Mouse (Mus musculus) layer of hippocampus, postnatal 14 days (tissue): ENCODE results near the gene Taok3. TPM values are rescaled to one million over a fixed set of nuclear protein-coding genes. Genes with fewer than 3 reads are reported as not detected.

Experiments used
- DNase-seq, 2 experiments: peaks; one replicate each; pipeline ENCODE4 v3.0.0; 2021 to 2022; ENCODE audit warnings: low spot score in 2 of 2, mixed read lengths in 1 of 2
- total RNA-seq, 2 experiments: library from RNA; stranded (reverse); gene quantifications; 2 replicates each; pipeline ENCODE4 v1.2.3; 2021

The Taok3 gene
- total RNA-seq, 2 experiments from 2014 or later, result 58.2 to 58.9 TPM

DNA sequence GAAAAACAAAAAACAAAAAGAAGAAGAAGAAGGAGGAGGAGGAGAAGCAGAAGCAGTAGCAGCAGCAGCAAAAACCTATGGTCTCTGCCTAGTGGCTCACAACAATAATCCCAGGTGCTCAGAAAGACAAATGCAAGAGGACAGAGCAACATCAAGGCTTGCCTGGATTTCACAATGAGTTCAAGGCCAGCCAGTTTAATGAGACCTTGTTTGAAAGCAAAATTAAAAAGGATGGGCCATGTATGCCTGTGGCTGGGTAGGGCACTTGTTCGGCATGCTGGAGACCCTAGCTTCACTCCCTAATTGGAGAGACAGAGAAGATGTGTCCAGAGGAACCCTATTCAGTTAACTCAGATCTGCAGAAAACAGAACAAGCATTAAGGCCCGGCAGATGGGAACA is 2.7 kb upstream of the Taok3 start:
- no peak for DNase-seq

DNA sequence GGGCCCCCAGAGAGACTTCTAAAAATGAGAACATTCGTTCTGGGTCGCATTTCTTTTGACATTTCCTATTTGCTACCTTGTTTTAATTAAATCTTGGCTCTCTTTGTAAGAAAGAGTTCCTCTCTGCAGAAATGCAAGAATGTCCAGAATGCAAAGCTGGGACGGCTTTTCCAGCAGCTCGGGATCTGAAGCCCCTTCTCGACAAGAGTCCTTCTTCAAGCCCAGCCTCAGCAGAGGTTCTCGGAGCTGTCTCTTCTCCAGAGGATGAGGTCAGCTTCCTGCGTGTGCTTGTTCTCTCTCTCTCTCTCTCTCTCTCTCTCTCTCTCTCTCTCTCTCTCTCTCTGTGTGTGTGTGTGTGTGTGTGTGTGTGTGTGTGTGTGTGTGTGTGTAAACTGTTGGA is 2.2 kb upstream of the Taok3 start:
- no peak for DNase-seq

DNA sequence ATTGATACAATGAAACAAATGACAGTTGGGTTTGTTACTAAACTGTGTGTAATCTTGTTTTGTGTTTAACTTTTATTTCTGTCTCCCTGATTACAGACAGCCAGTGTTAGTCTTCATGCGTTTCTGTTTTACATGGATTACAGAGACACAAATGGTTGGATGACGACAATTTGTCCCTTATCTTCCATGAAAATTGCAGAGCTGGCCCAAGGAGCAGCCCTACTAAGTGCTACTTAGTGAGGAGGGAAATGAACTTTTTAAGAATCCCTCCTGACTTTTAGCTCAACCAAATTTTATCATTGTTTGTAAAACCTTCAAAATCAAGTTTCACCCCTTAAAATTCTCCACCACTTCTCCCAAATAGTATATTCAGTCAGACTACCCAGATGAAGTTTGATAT is 1.7 kb upstream of the Taok3 start:
- DNase-seq, result no peak

DNA sequence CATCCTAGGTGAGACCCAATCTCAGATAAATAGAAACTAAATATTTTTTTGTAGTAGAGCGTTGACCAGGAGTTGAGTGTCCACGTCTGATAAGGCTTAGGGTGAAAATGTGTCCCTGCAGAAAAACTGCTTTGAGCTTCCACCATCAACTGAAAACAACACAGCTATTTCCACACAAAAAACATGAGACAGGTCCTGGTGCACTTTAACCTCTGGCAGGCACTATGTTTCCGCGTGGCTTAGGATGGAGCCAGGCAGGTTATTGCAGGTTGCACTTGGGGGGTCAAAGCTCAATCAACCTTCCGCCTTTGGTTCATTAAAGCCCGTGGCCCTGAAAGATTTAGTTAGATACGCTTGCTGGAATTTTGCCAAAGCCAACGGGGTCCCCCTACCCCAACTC is 1.1 kb upstream of the Taok3 start:
- no peak for DNase-seq

DNA sequence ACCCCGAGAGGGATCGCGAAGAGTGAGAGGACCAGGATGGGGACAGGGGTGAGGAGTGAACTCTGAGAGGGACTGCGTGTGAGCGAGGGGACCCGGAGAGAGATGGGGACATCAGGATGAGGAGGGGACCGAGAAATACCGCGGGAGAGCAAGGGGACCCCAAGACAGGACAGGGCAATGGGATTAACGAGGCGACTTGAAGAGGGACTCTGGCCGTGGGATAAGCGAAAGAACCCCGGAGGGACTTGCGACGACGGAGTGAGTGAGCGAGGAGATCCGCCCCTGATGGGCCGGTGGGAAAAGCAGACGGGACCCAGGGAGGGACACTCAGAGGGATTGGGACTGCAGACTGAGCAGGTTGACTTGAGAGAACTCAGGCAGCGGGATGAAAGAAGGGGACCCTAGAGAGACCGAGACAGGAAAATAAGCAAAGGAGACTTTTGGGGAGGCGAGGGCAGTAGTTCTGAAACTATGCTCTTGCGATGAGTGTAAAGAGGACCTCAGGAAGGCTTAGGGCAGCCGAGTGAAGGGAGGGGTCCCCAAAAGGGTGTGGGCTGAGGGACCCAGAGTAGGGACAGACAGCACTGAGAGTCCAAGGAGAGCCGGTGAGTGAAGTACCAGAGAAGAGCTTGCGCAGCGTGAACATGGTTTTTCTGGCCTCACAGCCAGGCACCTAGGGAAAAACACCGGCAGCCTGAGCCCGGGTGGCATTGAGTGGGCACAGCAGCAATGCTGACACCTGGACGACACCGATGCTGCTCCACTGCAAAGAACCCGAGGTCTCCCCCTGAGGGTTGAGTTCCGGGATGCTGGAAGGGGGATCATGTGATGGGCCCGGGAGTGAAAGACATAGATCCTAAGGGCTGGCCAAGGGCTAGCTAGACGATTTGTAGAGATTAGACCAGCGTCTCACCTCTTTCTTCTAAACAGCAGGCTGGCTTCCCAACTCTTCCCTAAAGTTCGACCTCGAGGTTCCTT is 849 bp downstream of the Taok3 start:
- no peak for DNase-seq

DNA sequence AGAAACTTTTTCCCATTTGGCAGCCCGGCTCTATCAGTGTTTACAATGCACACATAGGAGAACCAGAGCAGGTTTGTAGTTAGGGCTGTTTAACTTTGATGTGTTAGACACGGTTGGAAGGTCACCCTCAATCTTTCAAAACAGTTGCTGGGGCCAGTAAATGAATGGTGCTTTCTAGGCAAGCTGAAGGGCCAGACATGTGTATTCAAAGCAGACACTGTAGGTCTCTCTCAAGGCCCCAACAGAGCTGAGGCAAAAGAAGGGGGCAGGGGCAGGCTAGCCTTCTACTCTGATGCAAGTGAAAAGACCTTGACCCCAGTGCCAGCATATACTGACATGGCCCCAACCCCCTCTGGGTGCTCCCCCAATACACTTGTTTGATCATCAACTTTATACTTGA is 1.7 kb downstream of the Taok3 start:
- DNase-seq, result no peak

DNA sequence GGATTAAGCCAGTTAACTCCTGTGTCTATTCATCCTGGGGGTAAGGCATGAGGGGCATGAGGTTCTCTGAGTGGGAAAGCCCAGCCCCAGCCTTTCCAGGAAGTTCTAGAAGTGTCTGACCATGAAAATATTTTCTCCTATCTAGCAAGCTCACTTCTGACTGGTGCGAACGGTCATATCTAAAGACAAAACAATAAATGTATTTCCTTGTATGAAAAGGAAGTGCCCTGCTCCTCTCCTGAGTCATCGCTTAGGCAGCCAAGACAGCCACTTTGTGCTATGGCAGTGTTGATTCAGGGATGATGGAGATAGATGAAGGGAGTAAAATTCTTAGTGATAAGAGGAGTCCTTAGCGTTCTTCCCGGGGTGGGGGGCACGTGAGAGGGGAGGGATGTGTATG is 3.2 kb downstream of the Taok3 start:
- no peak for DNase-seq

DNA sequence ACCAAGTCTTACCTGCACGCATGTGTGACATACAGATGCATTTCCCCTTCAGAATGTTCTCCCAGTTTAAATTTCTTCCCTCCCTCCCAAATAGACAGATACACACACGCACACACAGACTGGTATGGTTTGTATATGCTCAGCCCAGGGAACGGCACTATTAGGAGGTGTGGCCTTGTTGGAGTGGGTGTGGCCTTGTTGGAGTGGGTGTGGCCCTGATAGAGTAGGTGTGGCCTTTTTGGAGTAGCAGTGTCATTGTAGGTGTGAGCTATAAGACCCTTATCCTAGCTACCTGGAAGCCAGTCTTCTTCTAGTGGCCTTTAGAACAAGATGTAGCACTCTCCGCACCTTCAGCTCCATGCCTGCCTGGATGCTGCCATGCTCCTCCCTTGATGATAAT is 3.9 kb downstream of the Taok3 start:
- DNase-seq, result no peak

DNA sequence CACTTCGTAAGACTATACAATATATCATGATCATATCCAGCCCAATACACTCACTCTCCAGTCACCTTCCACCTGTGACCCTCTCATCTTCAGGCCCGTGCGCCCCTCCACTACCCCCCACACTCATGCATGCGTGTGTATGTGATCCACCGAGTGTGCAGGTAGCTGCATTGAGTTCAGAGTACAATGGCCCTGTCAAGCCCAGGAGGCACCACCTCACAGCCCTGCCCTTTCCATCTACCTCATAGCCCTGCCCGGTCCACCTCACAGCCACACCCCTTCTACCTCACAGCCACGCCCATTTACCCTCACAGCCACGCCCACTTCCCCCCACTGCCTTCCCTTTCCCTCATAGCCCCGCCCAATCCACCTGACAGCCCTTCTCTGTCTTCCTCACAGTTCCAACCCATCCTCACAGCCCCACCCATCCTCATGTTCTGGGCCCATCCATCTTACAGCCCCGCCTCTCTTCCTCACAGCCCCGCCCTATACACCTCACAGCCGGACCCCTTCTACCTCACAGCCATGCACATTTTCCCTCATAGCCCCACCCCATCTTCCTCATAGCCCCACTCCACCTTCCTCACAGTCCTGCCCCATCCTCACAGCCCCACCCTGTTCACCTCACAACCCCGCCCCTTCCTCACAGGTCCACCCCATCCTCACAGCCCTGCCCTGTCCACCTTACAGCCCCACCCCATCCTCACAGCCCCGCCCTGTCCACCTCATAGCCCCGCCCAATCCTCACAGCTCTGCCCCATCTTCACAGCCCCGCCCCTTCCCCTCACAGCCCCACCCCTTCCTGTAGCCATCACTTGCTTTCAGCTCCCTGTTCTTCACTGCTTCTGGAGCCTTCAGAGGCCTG is 5.8 kb downstream of the Taok3 start:
- DNase-seq, result no peak

DNA sequence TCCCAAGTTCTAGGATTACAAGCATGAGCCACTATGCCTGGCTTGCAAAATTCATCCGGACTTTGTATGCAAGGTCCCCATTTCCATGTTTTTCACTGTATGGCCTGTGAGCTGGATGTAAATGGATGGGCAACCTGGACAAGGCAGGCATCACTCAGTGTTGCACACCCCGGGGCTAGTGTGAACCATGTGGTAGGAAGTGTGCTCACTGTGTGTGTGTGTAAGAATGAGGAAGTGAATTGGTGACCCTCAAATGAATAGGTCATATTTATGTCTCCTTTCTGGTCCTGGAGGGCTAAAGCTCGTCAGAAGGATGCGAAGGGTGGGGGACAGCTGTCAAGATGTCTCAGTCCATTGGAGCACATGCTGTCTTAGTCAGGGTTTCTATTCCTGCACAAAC is 7.1 kb downstream of the Taok3 start:
- no peak for DNase-seq

DNA sequence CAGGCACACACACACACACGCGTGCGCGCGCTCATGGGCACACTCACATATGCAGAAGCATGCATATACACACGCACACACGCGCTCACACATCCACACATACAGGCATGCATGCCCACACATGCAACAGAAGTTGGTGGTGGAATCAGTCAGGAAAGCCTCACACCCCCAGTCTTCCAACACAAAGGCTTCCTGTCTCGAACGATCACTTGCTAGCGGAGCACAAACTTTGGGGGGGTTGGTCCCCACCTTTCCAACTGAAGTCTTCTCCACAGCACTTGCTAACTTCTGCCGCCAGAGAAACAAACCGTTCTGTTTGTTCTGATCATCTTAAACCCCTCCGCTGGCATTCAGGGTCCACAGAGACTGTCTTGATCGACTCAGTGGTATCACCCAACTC is 10.8 kb downstream of the Taok3 start:
- no peak for DNase-seq

DNA sequence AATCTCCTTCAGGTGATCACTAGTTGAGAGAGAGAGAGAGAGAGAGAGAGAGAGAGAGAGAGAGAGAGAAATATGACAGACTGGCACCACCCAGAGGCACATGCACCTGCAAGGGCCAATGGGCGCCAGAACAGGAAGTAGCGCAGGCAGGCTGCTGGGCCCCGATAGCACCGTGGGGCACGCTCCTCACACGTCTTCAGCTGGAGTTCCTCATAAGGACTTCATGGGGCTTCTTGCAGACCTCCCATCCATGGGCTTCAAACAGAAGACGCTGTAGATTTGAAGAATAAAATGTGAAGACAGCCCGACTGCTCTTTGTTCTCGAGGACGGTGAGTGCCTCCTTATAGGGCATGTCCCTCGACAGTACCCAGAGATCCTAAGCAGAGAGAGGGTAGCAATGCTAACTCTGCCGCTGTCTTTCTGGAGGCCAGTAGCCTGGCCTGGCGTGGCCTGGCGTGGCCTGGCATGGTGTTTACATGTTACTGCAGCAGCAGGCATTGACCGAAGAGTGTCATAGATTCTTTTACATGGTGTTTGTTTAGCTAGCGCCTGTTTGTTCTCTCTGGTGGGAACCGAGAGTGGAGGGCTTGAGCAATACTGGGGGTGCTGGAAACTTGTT is 13.6 kb downstream of the Taok3 start:
- DNase-seq, result no peak

DNA sequence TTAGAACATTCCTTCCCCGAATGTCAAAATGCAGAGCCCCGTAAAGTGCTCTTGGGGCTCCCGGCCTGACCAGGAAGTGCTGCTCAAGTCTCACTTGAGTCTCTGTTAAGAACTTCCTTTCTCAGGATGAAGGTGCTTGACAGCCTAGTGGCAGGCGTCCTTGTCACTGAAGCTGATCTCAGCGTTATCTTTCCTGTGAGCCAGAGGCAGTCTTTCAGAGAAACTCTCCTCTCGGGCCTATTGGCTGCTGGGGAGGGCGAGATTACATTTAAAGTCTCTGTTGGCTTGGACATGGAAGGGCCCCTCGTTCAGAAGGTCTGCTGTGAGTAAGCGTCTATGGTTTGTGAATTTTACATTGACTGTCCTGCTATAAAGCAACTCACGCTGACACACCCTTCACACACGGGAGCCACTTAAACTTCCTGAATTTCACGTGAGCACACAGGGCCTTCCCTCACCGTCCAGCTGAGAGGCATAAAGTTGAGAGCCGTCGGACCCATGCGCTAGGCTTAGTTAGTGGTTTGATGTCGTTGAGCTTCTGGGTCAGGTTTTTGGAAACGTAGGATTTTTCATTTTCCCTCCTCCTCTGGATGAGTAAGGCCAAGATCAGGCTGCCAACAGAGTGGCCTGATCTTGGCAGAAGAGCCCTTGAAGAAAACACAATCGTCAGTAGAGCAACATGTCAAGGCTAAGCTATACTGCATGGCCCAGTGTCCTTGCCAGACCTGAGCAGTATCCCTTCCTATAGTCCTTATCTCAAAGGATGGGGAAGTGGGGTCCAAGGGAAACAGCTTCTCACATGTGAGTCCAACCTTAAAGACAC is 14.3 kb downstream of the Taok3 start:
- DNase-seq, result no peak

DNA sequence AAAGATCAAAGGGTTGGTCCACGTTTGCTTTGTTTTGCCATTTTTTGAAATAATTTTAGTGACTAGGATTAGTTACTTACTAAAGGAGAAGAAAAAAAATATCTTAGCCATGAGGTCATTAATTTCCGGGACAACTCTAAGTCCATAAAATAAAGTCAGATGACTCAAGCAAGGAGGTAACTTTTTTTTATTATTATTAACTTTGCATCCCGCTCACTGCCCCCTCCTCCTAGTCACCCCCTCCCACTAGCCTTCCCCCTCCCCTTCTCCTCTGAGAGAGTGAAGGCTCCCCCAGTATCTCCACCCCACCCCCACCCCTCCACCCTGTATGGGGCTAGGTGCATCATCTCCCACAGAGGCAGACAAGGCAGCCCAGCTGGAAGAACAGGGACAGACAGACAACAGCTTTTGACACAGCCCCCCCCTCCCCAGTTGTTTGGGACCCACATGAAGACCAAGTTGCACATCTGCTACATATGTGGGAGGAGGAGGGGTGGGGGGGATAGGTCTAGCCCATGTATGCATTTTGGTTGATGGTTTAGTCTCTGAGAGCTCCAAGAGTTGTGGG is 15.0 kb downstream of the Taok3 start:
- DNase-seq, result no peak

DNA sequence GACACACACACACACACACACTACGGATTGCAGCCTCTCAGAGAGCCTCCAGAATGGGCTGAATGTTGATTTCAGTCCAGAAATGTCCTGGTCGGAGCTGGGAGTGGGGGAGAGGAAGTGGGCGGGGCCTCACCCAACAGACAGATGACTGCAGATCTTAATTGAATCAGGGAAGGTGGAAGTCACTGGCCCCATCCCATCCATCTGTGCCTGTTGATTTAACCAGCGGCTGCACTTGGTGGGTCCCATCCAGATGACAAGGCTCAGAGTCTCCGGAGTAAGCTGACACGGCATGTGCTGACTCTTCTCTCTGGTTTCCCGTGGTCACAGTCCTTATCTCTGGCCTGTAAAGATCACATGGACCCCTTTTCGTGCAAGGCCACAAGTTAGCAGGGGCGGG is 15.9 kb downstream of the Taok3 start:
- no peak for DNase-seq

DNA sequence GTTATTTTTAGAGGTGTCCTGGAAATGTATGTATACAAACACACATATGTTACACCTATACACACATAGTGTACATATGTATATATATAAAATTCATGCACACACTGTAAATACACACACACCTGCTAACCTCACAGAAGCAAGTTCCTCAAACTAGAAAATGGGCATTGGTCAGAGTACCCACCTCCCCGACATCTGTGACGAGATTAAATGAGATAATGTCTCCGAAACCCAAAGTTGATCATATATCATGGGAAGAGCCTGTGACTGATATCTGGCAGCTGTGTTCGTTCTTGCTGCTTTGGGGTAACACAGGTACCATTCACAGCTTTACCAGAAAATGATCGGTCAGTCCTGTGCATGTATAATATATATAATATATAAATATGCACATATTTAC is 16.6 kb downstream of the Taok3 start:
- no peak for DNase-seq

DNA sequence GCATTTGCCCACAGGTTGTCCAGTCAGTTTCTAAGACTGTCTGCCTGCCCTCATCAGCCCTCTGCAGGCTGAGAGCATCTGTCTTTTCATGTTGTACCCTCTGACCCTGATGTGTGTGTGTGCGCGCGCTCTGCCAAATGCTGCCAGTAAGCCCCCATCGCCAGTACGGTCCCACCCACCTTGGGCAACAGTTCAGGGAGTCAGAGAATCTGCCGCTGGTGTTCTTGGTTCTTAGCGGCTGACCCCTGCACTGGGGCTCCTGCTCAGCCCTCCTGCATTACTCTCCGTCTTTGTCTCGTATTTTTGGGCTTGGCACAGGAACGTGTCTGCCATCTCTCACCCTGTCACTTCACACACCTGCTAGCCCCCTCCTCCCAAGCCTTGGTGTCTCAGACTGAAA is 17.1 kb downstream of the Taok3 start:
- DNase-seq, result no peak

DNA sequence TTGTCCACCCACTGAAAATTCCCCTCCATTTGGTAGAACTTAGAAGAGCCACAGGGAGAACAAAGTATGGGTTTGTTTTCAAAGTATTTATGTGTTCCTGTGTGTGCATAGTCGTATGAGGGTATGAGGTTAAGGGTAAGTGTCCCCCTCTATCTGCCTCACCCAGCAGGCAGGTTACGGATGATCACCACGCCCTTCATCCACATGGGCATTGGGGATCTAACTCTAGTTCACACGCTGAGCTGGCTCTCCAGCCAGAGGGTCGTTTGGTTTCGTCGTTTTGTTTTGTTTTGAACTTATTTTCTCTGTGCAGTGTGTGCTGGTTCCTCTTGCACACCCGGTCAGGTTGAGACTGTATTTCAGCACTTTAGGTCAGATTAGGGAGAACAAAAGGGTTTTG is 17.7 kb downstream of the Taok3 start:
- DNase-seq, result no peak

DNA sequence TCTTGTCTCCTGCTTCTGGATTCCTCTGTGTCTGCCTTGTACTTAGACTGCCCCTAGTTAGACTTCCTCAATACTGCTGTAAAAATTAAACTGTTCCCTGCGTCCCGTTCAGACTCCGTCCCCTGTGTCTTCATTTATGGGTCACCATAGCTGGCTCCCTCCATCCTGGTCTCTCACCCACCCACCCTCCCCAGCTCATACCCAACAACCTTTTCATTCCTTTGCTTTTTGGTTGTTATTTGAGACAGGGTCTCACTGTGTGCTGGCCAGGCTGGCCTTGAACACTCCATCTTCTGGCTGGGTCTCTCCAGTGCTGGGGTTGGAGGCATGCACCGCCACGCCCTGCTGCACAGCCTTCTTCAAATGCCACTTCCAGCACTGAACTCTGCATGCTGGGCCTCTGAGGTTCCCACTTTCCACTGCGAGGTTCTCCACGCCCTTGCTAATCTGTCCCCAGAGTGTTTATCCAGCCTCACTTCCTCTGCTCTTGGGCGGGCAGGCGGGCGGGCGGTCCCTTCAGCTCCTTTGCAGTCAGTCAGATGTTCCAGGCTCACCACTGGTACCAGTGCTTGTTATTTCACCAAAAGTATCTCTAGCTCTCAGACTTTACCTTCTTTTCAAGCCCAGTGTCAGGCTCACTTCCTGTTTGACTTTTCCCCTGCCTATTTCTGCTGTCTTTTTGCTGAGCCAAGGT is 18.5 kb downstream of the Taok3 start:
- no peak for DNase-seq

DNA sequence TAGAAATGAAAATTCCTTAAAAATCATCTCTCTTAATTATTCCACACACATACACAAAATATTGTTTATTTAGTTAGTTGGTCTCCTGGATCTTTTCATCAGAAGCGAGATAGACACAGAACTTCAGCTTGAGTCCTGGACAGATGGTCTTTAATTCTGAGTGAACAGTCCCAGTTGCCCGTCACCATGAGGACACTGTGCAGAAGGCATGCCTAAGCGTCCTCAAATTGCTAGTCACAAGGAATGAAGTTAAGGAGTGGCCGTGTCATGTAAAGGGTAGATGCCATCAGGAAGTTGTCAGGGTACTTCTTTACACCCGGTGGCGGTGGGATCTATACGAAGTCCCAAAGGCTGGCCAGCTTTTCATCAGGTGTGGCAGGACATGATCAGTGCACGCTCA is 19.9 kb downstream of the Taok3 start:
- no peak for DNase-seq
